Mouse (Mus musculus): ENCODE measurements around the gene Gm20431.
"Not testable (repeated sequence)": the region's sequence is repeated elsewhere in the genome, so short reads cannot be mapped to it uniquely, and the experiment has no call there.

Gm20431 gene

GRCm38 (mm10) chr2:167659177-167659846 is 2.0 kb downstream of the Gm20431 start:
- DNase-seq (ENCODE audit: low spot score) = no peak

GRCm38 (mm10) chr2:167658712-167659111 is 2.6 kb downstream of the Gm20431 start:
- DNase-seq (ENCODE audit: low spot score) = no peak

GRCm38 (mm10) chr2:167657973-167658372 is 3.3 kb downstream of the Gm20431 start:
- no peak for DNase-seq (ENCODE audit: low spot score)

- DNase-seq (ENCODE audit: low spot score) = peak; percentile 58
Measured at GRCm38 (mm10) chr2:167656629-167657478, 4.4 kb downstream of the Gm20431 start.

- DNase-seq (ENCODE audit: low spot score) = no peak
Measured at GRCm38 (mm10) chr2:167654911-167655600, 6.2 kb downstream of the Gm20431 start.

GRCm38 (mm10) chr2:167652694-167653093 is 8.6 kb downstream of the Gm20431 start:
- no peak for DNase-seq (ENCODE audit: low spot score)

GRCm38 (mm10) chr2:167651622-167652021 is 9.7 kb downstream of the Gm20431 start:
- no peak for DNase-seq (ENCODE audit: low spot score)

- DNase-seq (ENCODE audit: low spot score) = no peak
Measured at GRCm38 (mm10) chr2:167649290-167650032, 11.8 kb downstream of the Gm20431 start.

GRCm38 (mm10) chr2:167646411-167646810 is 14.9 kb downstream of the Gm20431 start:
- DNase-seq (ENCODE audit: low spot score) = no peak

GRCm38 (mm10) chr2:167643356-167644052 is 17.8 kb downstream of the Gm20431 start:
- DNase-seq (ENCODE audit: low spot score) = not testable (repeated sequence)

- DNase-seq (ENCODE audit: low spot score) = no peak
Measured at GRCm38 (mm10) chr2:167642164-167642563, 19.1 kb downstream of the Gm20431 start.

- DNase-seq (ENCODE audit: low spot score) = peak; percentile 46
Measured at GRCm38 (mm10) chr2:167641337-167641736, 20.0 kb downstream of the Gm20431 start.

GRCm38 (mm10) chr2:167640279-167640678 is 21.0 kb downstream of the Gm20431 start:
- DNase-seq (ENCODE audit: low spot score) = peak; percentile 49

- DNase-seq (ENCODE audit: low spot score) = no peak
Measured at GRCm38 (mm10) chr2:167634865-167635512, 26.3 kb downstream of the Gm20431 start.

- peak; percentile 92 for DNase-seq (ENCODE audit: low spot score)
Measured at GRCm38 (mm10) chr2:167634338-167634770, 26.9 kb downstream of the Gm20431 start.

- DNase-seq (ENCODE audit: low spot score) = no peak
Measured at GRCm38 (mm10) chr2:167633537-167633872, 27.8 kb downstream of the Gm20431 start.

GRCm38 (mm10) chr2:167632731-167633536 is 28.4 kb downstream of the Gm20431 start:
- DNase-seq (ENCODE audit: low spot score) = no peak

- DNase-seq (ENCODE audit: low spot score) = peak; percentile 98
Measured at GRCm38 (mm10) chr2:167631591-167632448, 29.5 kb downstream of the Gm20431 start, which contains the start of gene Ube2v1. TSS of gene Ube2v1 (minus strand) at chr2:167632095.

GRCm38 (mm10) chr2:167631181-167631590 is 30.1 kb downstream of the Gm20431 start:
- peak; percentile 17 for DNase-seq (ENCODE audit: low spot score)
